In genomic region chr13:36789360-36789759, GRCm38 (mm10) we compare ENCODE assay signal across 10 mouse cellular contexts. TPM values are rescaled to one million over a fixed set of nuclear protein-coding genes. Genes with fewer than 3 reads are reported as not detected.
DNase-seq lines count a peak whose midpoint lies in the region; ATAC-seq and TF ChIP-seq lines count a peak whose summit lies in the region.
"Had no signal": no experiment of that assay in that cellular context is flagged by ENCODE, and none has a peak within 500 bp of the region (broad histone marks: within the 10 kb centered on the region; RNA-seq: fewer than 3 reads in every experiment).

No protein-coding gene starts in this region.

- ATAC-seq in cerebellum, adult (ENCODE audit: insufficient number of reproducible peaks, low FRiP score, low TSS enrichment): no peak
- no peak for ATAC-seq in limb, embryonic 14.5 days (ENCODE audit: low FRiP score, low read depth)
- 0 out of 2 replicates have a peak, but pooled peaks have one; percentile 42 for ATAC-seq in common myeloid progenitor, adult 5-6 weeks (replicated peaks; ENCODE audit: low read depth, poor library complexity, severe bottlenecking)
- no peak for ATAC-seq in erythroid progenitor cell, adult 5-6 weeks (replicated peaks; ENCODE audit: low FRiP score, poor library complexity, severe bottlenecking)

- no peaks in the 10 kb centered on the region for H3K9me3 ChIP-seq in limb, embryonic 14.5 days (ENCODE audit: control insufficient read depth, low read length)
- no peaks in the 10 kb centered on the region for H3K9me3 ChIP-seq in limb, embryonic 10.5 days (replicated peaks)
- H3K9me3 ChIP-seq: limb, embryonic 15.5 days had no signal

- 95% methylated on average over 1 of the region's 1 CpGs for WGBS in cerebellum, adult 2 months
- 80% methylated on average over 1 of the region's 1 CpGs for WGBS in limb, embryonic 14.5 days
- WGBS in limb, embryonic 10.5 days: 98% methylated on average over 1 of the region's 1 CpGs

- H3K9ac ChIP-seq in limb, embryonic 14.5 days (ENCODE audit: low read depth, low read length, severe bottlenecking): no peak overlapping the region
- H3K9ac ChIP-seq: limb, embryonic 15.5 days had no signal

- TF ChIP-seq POLR2A in cerebellum, adult 2 months (IDR thresholded peaks at IDR 0.05; ENCODE audit: borderline replicate concordance, insufficient read depth, low read length): no peak
- TF ChIP-seq POLR2A in limb, embryonic 14.5 days (IDR thresholded peaks at IDR 0.05; ENCODE audit: borderline replicate concordance, extremely low read depth, insufficient read depth, insufficient read length): no peak

- peak in 1 of 2 experiments; percentile 9 for DNase-seq in cerebellum, adult 2 months
- DNase-seq in limb, embryonic 14.5 days (ENCODE audit: low spot score): peak; percentile 83
- no peak for DNase-seq in limb, embryonic 10.5 days (ENCODE audit: low spot score)
- peak; percentile 63 for DNase-seq in retina, embryonic 14.5 days (ENCODE audit: low spot score)
- no peak for DNase-seq in spleen, postnatal 4 days (ENCODE audit: low spot score in 2 of 2)

- no peak overlapping the region for H3K4me3 ChIP-seq in cerebellum, adult 2 months (replicated peaks; ENCODE audit: insufficient read depth, low read depth, low read length)
- H3K4me3 ChIP-seq in limb, embryonic 14.5 days (replicated peaks; ENCODE audit: low read length): no peak overlapping the region
- H3K4me3 ChIP-seq in limb, embryonic 10.5 days: no peak overlapping the region
- H3K4me3 ChIP-seq: erythroblast, embryonic 14.5 days; limb, embryonic 15.5 days had no signal

- no peak overlapping the region for H3K27ac ChIP-seq in cerebellum, adult 2 months (ENCODE audit: insufficient read depth, low read length)
- no peak overlapping the region for H3K27ac ChIP-seq in limb, embryonic 14.5 days (replicated peaks; ENCODE audit: low read depth, low read length)
- H3K27ac ChIP-seq in limb, embryonic 10.5 days: no peak overlapping the region
- H3K27ac ChIP-seq: limb, embryonic 15.5 days had no signal

- H3K27me3 ChIP-seq in cerebellum, adult 2 months (ENCODE audit: control insufficient read depth, insufficient read depth, low read length): no peaks in the 10 kb centered on the region
- no peaks in the 10 kb centered on the region for H3K27me3 ChIP-seq in limb, embryonic 14.5 days (ENCODE audit: control insufficient read depth, insufficient read depth, low read length)
- no peaks in the 10 kb centered on the region for H3K27me3 ChIP-seq in limb, embryonic 10.5 days (ENCODE audit: low read depth, poor library complexity, severe bottlenecking)
- H3K27me3 ChIP-seq: limb, embryonic 15.5 days had no signal

- TF ChIP-seq CTCF in cerebellum, adult 2 months (IDR thresholded peaks at IDR 0.05; ENCODE audit: borderline replicate concordance, insufficient read depth, low read depth, low read length): peak; percentile 20; the same call in 1 of the 2 replicates

- H3K4me1 ChIP-seq in cerebellum, adult 2 months (ENCODE audit: control insufficient read depth, insufficient read depth, low read length): no peaks in the 10 kb centered on the region
- no peaks in the 10 kb centered on the region for H3K4me1 ChIP-seq in limb, embryonic 14.5 days (ENCODE audit: control insufficient read depth, insufficient read depth, low read length)
- no peaks in the 10 kb centered on the region for H3K4me1 ChIP-seq in limb, embryonic 10.5 days
- H3K4me1 ChIP-seq: limb, embryonic 15.5 days had no signal

- no peak overlapping the region for H3K4me2 ChIP-seq in limb, embryonic 14.5 days (replicated peaks; ENCODE audit: low read depth, low read length, severe bottlenecking)
- H3K4me2 ChIP-seq: limb, embryonic 15.5 days had no signal

- no peaks in the 10 kb centered on the region for H3K36me3 ChIP-seq in limb, embryonic 14.5 days (ENCODE audit: control insufficient read depth, insufficient read depth, low read length)
- H3K36me3 ChIP-seq in limb, embryonic 10.5 days: no peaks in the 10 kb centered on the region
- H3K36me3 ChIP-seq: limb, embryonic 15.5 days had no signal

RNA-seq across cellular contexts. Expression of gene Nrn1, which starts 54.4 kb away (rescaled TPM):
- 144 and 151 TPM in 2 replicates for polyA plus RNA-seq in cerebellum, adult 2 months (2012; rRNA removed)
- 13.8 and 14.1 TPM in 2 replicates for polyA plus RNA-seq in limb, embryonic 14.5 days (2012; rRNA removed)
- 14.7 and 16.2 TPM in 2 replicates for polyA plus RNA-seq in limb, embryonic 14.5 days (2014; fragmentation: Nextera tagmentation; extraction: Ambion mirVana)
- polyA plus RNA-seq in limb, embryonic 10.5 days (2016; fragmentation: Nextera tagmentation; extraction: Ambion mirVana): 0.60 and 0.91 TPM in 2 replicates
- total RNA-seq in common myeloid progenitor, adult 5-6 weeks (2017): not detected in 2 replicates
- not detected in 2 replicates for total RNA-seq in erythroid progenitor cell, adult 5-6 weeks (2015; ENCODE audit: low replicate concordance)
- total RNA-seq in erythroid progenitor cell, adult 5-6 weeks (2017; ENCODE audit: low replicate concordance): not detected in 2 replicates

Comparison
In these comparisons a context has a peak if more than half of its experiments do, and no peak if none do; other contexts are left out.
1. DNase-seq: peak in limb, embryonic 14.5 days (single experiment) and retina, embryonic 14.5 days (single experiment); none in limb, embryonic 10.5 days (single experiment) and spleen, postnatal 4 days (0 of 2).